Mouse (Mus musculus) heart, adult 2 months (tissue): ENCODE results near the gene Gli2. TPM values are rescaled to one million over a fixed set of nuclear protein-coding genes. Genes with fewer than 3 reads are reported as not detected.

Experiments
- DNase-seq, 2 experiments: peaks; one replicate each; pipeline ENCODE4 v3.0.0; 2021
- H3K27ac ChIP-seq: fragments of 200-600 bp; 2 replicates; pipeline ENCODE4 v1.8.1; 2022
- H3K27me3 ChIP-seq: fragments of 200-500 bp; 2 replicates; pipeline ENCODE4 v1.6.1; 2012; ENCODE audit warnings: mild to moderate bottlenecking, low read length, inconsistent platforms, mixed read lengths; ENCODE audit not compliant: control insufficient read depth, insufficient read depth
- H3K36me3 ChIP-seq: fragments of 200-500 bp; 2 replicates; pipeline ENCODE4 v1.6.1; 2012; ENCODE audit warnings: low read length, inconsistent platforms; ENCODE audit not compliant: control insufficient read depth, insufficient read depth
- H3K4me1 ChIP-seq: fragments of 200-500 bp; 2 replicates; pipeline ENCODE4 v1.6.1; 2011; ENCODE audit warnings: low read length; ENCODE audit not compliant: control insufficient read depth, insufficient read depth
- H3K4me3 ChIP-seq: fragments of 200-600 bp; 2 replicates; pipeline ENCODE4 v1.8.1; 2022
- H3K79me2 ChIP-seq: fragments of 200-500 bp; replicated peaks from 2 replicates; pipeline ENCODE4 v1.6.1; 2012; ENCODE audit warnings: mild to moderate bottlenecking, inconsistent platforms, low read length, moderate library complexity, mixed read lengths; ENCODE audit not compliant: control insufficient read depth, insufficient read depth
- H3K9ac ChIP-seq: fragments of 200-500 bp; 2 replicates; pipeline ENCODE4 v1.6.1; 2012; ENCODE audit warnings: low read depth, mild to moderate bottlenecking, control low read depth, inconsistent platforms, low read length, mixed read lengths
- CTCF ChIP-seq: fragments of 200-600 bp; IDR thresholded peaks from 2 replicates; pipeline ENCODE4 v1.8.1; 2022; ENCODE audit warnings: antibody characterized with exemption, mild to moderate bottlenecking, moderate library complexity
- EP300 ChIP-seq: fragments of 200-500 bp; IDR thresholded peaks from 2 replicates; pipeline ENCODE4 v1.6.1; 2011; ENCODE audit warnings: low read depth, low read length, control low read depth; ENCODE audit not compliant: insufficient read depth
- POLR2A ChIP-seq: fragments of 200-500 bp; IDR thresholded peaks from 2 replicates; pipeline ENCODE4 v1.6.1; 2011; ENCODE audit warnings: mild to moderate bottlenecking, low read depth, low read length, control low read depth; ENCODE audit not compliant: insufficient read depth
- WGBS: fragments of 180-500 bp; shearing (Covaris S2); methylation state at CpG from one replicate; pipeline ENCODE4 v1.1.7; 2018; 5-methylcytosine and 5-hydroxymethylcytosine counted together
- intact Hi-C: fragments of 180-260 bp; cut with DNase I; formaldehyde crosslinking; loops from one replicate; pipeline ENCODE4 v1.15.1; 2025
- polyA plus RNA-seq: library from polyadenylated mRNA; depleted of rRNA; stranded (reverse); fragments of >200 nt; gene quantifications from 2 replicates; pipeline ENCODE4 v1.2.3, GENCODE M21; 2012
- total RNA-seq, 2 experiments: library from RNA; stranded (reverse); gene quantifications; 2 replicates each; pipeline ENCODE4 v1.2.3; 2021

Gene Gli2
- total and polyA plus RNA-seq, 3 experiments, result 1.0 to 2.6 (median 1.2) TPM

GRCm38 (mm10) chr1:118981943-118982804 is 71.2 kb downstream of the Gli2 start:
- no peaks in the 10 kb centered on the region for H3K79me2 ChIP-seq
- H3K9ac ChIP-seq, result no peak overlapping the region
- 36% methylated on average over 16 of the region's 16 CpGs for WGBS
- TF ChIP-seq CTCF (no peak), EP300 (no peak), POLR2A (no peak)
- H3K36me3 ChIP-seq, result no peaks in the 10 kb centered on the region
- no peaks in the 10 kb centered on the region for H3K27me3 ChIP-seq
- H3K4me1 ChIP-seq, result peaks cover 4% of the 10 kb centered on the region; the same call in 1 of the 2 replicates
- H3K27ac ChIP-seq, result peak overlapping the region; percentile 26
- no peak overlapping the region for H3K4me3 ChIP-seq
- intact Hi-C loops, result loop anchor here (5.0 kb wide), 1 partner anchor 70 kb away; the partner anchor contains the start of gene Gli2
- peak; percentile 73 to 76 for DNase-seq

- WGBS, result 37% methylated on average over 7 of the region's 7 CpGs
- Histone ChIP-seq H3K79me2 (no peaks in the 10 kb centered on the region), H3K4me1 (peaks cover 5% of the 10 kb centered on the region; the same call in 1 of the 2 replicates), H3K36me3 (no peaks in the 10 kb centered on the region), H3K4me3 (no peak overlapping the region), H3K27me3 (no peaks in the 10 kb centered on the region), H3K27ac (no peak overlapping the region), H3K9ac (no peak overlapping the region)
- DNase-seq, result no peak
- TF ChIP-seq EP300 (no peak), CTCF (no peak), POLR2A (no peak)
- intact Hi-C loops, result loop anchor here (5.0 kb wide), 1 partner anchor 72 kb away; the partner anchor contains the start of gene Gli2
Measured at GRCm38 (mm10) chr1:118980636-118981035, 72.8 kb downstream of the Gli2 start.

- H3K27ac ChIP-seq, result no peak overlapping the region
- WGBS, result 33% methylated on average over 9 of the region's 9 CpGs
- H3K9ac ChIP-seq, result no peak overlapping the region
Measured at GRCm38 (mm10) chr1:118976596-118976995, 76.8 kb downstream of the Gli2 start.

GRCm38 (mm10) chr1:118975376-118975775 is 78.0 kb downstream of the Gli2 start:
- peaks cover 2% of the 10 kb centered on the region; the same call in 1 of the 2 replicates for H3K4me1 ChIP-seq
- no peak for DNase-seq
- H3K79me2 ChIP-seq, result no peaks in the 10 kb centered on the region
- H3K9ac ChIP-seq, result no peak overlapping the region
- intact Hi-C loops, result no loop called here
- no peak overlapping the region for H3K4me3 ChIP-seq
- no peak overlapping the region for H3K27ac ChIP-seq
- H3K27me3 ChIP-seq, result no peaks in the 10 kb centered on the region
- WGBS, result 87% methylated on average over 3 of the region's 3 CpGs
- H3K36me3 ChIP-seq, result no peaks in the 10 kb centered on the region
- no peak for TF ChIP-seq EP300
- TF ChIP-seq POLR2A, result no peak
- no peak for TF ChIP-seq CTCF

More at GRCm38 (mm10) chr1:118976596-118976995, 76.8 kb downstream of the Gli2 start:
- no peaks in the 10 kb centered on the region for H3K36me3 ChIP-seq
- no peak overlapping the region for H3K4me3 ChIP-seq
- peak; percentile 79 to 87 for DNase-seq
- peaks cover 2% of the 10 kb centered on the region; the same call in 1 of the 2 replicates for H3K4me1 ChIP-seq
- intact Hi-C loops, result no loop called here
- H3K79me2 ChIP-seq, result no peaks in the 10 kb centered on the region
- no peak for TF ChIP-seq POLR2A
- no peak for TF ChIP-seq EP300
- TF ChIP-seq CTCF, result no peak
- H3K27me3 ChIP-seq, result no peaks in the 10 kb centered on the region

GRCm38 (mm10) chr1:118970068-118970467 is 83.4 kb downstream of the Gli2 start:
- no peaks in the 10 kb centered on the region for H3K79me2 ChIP-seq
- 94% methylated on average over 3 of the region's 3 CpGs for WGBS
- H3K27ac ChIP-seq, result no peak overlapping the region
- intact Hi-C loops, result no loop called here
- DNase-seq, result no peak
- no peaks in the 10 kb centered on the region for H3K27me3 ChIP-seq
- no peak overlapping the region for H3K4me3 ChIP-seq
- no peak overlapping the region for H3K9ac ChIP-seq
- no peaks in the 10 kb centered on the region for H3K4me1 ChIP-seq
- TF ChIP-seq POLR2A, result no peak
- TF ChIP-seq CTCF, result no peak
- TF ChIP-seq EP300, result no peak
- H3K36me3 ChIP-seq, result no peaks in the 10 kb centered on the region

GRCm38 (mm10) chr1:118969409-118969808 is 84.0 kb downstream of the Gli2 start:
- Histone ChIP-seq H3K4me3 (no peak overlapping the region), H3K27me3 (no peaks in the 10 kb centered on the region), H3K27ac (no peak overlapping the region), H3K36me3 (no peaks in the 10 kb centered on the region), H3K79me2 (no peaks in the 10 kb centered on the region), H3K4me1 (no peaks in the 10 kb centered on the region), H3K9ac (no peak overlapping the region)
- no peak for DNase-seq
- 64% methylated on average over 11 of the region's 11 CpGs for WGBS
- intact Hi-C loops, result no loop called here
- no peak for TF ChIP-seq CTCF
- TF ChIP-seq EP300, result no peak
- TF ChIP-seq POLR2A, result no peak
